Comparison of ENCODE assay signal across 8 mouse cellular contexts in genomic region chr11:68408127-68408526, GRCm38 (mm10). TPM values are rescaled to one million over a fixed set of nuclear protein-coding genes. Genes with fewer than 3 reads are reported as not detected.
DNase-seq lines count a peak whose midpoint lies in the region; ATAC-seq and TF ChIP-seq lines count a peak whose summit lies in the region.

No protein-coding gene starts in this region.

- H3K4me3 ChIP-seq in kidney, embryonic 15.5 days (replicated peaks) = no peak overlapping the region
- H3K4me3 ChIP-seq in embryonic facial prominence, embryonic 11.5 days (ENCODE audit: low read depth, low read length) = no peak overlapping the region
- H3K4me3 ChIP-seq in midbrain, embryonic 11.5 days (ENCODE audit: low read depth, low read length) = no peak overlapping the region
- H3K4me3 ChIP-seq in stomach, postnatal 0 days (ENCODE audit: low read depth, low read length) = no peak overlapping the region

- DNase-seq in kidney, adult 18-20 months = peak; percentile 71
- peak; percentile 86 for DNase-seq in adrenal gland, postnatal 14 days
- DNase-seq in embryonic facial prominence, embryonic 11.5 days (ENCODE audit: low spot score) = peak; percentile 90
- DNase-seq in heart, postnatal 4 days = peak; percentile 88
- peak; percentile 51 to 75 for DNase-seq in layer of hippocampus, postnatal 25 days (ENCODE audit: extremely low spot score in 1 of 2, low spot score in 1 of 2)
- DNase-seq in midbrain, embryonic 11.5 days (ENCODE audit: low spot score, missing footprints) = peak; percentile 97
- DNase-seq in stomach, postnatal 0 days (ENCODE audit: low spot score) = peak; percentile 67

- no peak overlapping the region for H3K9ac ChIP-seq in kidney, embryonic 15.5 days
- no peak overlapping the region for H3K9ac ChIP-seq in embryonic facial prominence, embryonic 11.5 days (replicated peaks; ENCODE audit: low read length)
- no peak overlapping the region for H3K9ac ChIP-seq in midbrain, embryonic 11.5 days (ENCODE audit: low read length)
- H3K9ac ChIP-seq in stomach, postnatal 0 days (ENCODE audit: low read length) = no peak overlapping the region

- TF ChIP-seq CTCF in stomach, postnatal 0 days (IDR thresholded peaks at IDR 0.05; ENCODE audit: low read depth) = peak; percentile 93

- no peaks in the 10 kb centered on the region for H3K4me1 ChIP-seq in kidney, embryonic 15.5 days
- H3K4me1 ChIP-seq in embryonic facial prominence, embryonic 11.5 days (ENCODE audit: control insufficient read depth, insufficient read depth, low read length) = no peaks in the 10 kb centered on the region
- H3K4me1 ChIP-seq in midbrain, embryonic 11.5 days (ENCODE audit: control insufficient read depth, insufficient read depth, low read length) = no peaks in the 10 kb centered on the region
- no peaks in the 10 kb centered on the region for H3K4me1 ChIP-seq in stomach, postnatal 0 days (replicated peaks; ENCODE audit: control insufficient read depth, insufficient read depth)

- H3K4me2 ChIP-seq in kidney, embryonic 15.5 days = no peak overlapping the region
- no peak overlapping the region for H3K4me2 ChIP-seq in embryonic facial prominence, embryonic 11.5 days (ENCODE audit: low read depth, low read length)
- H3K4me2 ChIP-seq in midbrain, embryonic 11.5 days = no peak overlapping the region
- H3K4me2 ChIP-seq in stomach, postnatal 0 days (replicated peaks; ENCODE audit: low read depth) = no peak overlapping the region

- H3K36me3 ChIP-seq in kidney, embryonic 15.5 days = no peaks in the 10 kb centered on the region
- no peaks in the 10 kb centered on the region for H3K36me3 ChIP-seq in embryonic facial prominence, embryonic 11.5 days (replicated peaks; ENCODE audit: control insufficient read depth, insufficient read depth, low read depth, low read length)
- H3K36me3 ChIP-seq in midbrain, embryonic 11.5 days (ENCODE audit: control insufficient read depth, insufficient read depth, low read length) = no peaks in the 10 kb centered on the region
- H3K36me3 ChIP-seq in stomach, postnatal 0 days (ENCODE audit: control insufficient read depth, insufficient read depth, low read length) = no peaks in the 10 kb centered on the region

- 54% methylated on average over 2 of the region's 2 CpGs for WGBS in kidney, embryonic 15.5 days
- WGBS in embryonic facial prominence, embryonic 11.5 days = 51% methylated on average over 2 of the region's 2 CpGs
- WGBS in midbrain, embryonic 11.5 days = 55% methylated on average over 2 of the region's 2 CpGs
- 51% methylated on average over 2 of the region's 2 CpGs for WGBS in stomach, postnatal 0 days

- H3K27me3 ChIP-seq in kidney, embryonic 15.5 days = peaks cover 8% of the 10 kb centered on the region; the same call in 1 of the 2 replicates
- no peaks in the 10 kb centered on the region for H3K27me3 ChIP-seq in embryonic facial prominence, embryonic 11.5 days (ENCODE audit: control insufficient read depth, insufficient read depth, low read length)
- H3K27me3 ChIP-seq in midbrain, embryonic 11.5 days (ENCODE audit: control insufficient read depth, insufficient read depth, low read length) = peaks cover 7% of the 10 kb centered on the region; the same call in 1 of the 2 replicates
- H3K27me3 ChIP-seq in stomach, postnatal 0 days (ENCODE audit: control insufficient read depth, insufficient read depth, low read length) = no peaks in the 10 kb centered on the region

- no peak for TF ChIP-seq EP300 in stomach, postnatal 0 days (optimal IDR thresholded peaks at IDR 0.05)

- H3K9me3 ChIP-seq in kidney, embryonic 15.5 days (replicated peaks) = no peaks in the 10 kb centered on the region
- no peaks in the 10 kb centered on the region for H3K9me3 ChIP-seq in embryonic facial prominence, embryonic 11.5 days (replicated peaks; ENCODE audit: control insufficient read depth, low read length)
- H3K9me3 ChIP-seq in midbrain, embryonic 11.5 days (ENCODE audit: control insufficient read depth, low read length) = no peaks in the 10 kb centered on the region
- H3K9me3 ChIP-seq in stomach, postnatal 0 days (ENCODE audit: control insufficient read depth, low read length) = no peaks in the 10 kb centered on the region

- ATAC-seq in kidney, embryonic 15.5 days (replicated peaks; ENCODE audit: low FRiP score) = no peak
- ATAC-seq in embryonic facial prominence, embryonic 11.5 days (replicated peaks; ENCODE audit: insufficient number of reproducible peaks, low FRiP score, low TSS enrichment, low read depth) = 0 out of 2 replicates have a peak, but pooled peaks have one; percentile 48
- peak; percentile 63; the same call in 1 of the 2 replicates for ATAC-seq in midbrain, embryonic 11.5 days (ENCODE audit: low FRiP score)
- ATAC-seq in stomach, postnatal 0 days (ENCODE audit: low FRiP score, low TSS enrichment) = peak; percentile 64; the same call in 1 of the 2 replicates

- no peak overlapping the region for H3K27ac ChIP-seq in kidney, embryonic 15.5 days
- no peak overlapping the region for H3K27ac ChIP-seq in embryonic facial prominence, embryonic 11.5 days (replicated peaks; ENCODE audit: low read depth, low read length)
- H3K27ac ChIP-seq in midbrain, embryonic 11.5 days (ENCODE audit: low read depth, low read length) = no peak overlapping the region
- no peak overlapping the region for H3K27ac ChIP-seq in stomach, postnatal 0 days (replicated peaks)

RNA-seq across cellular contexts. Expression of gene Ntn1, which starts 7.5 kb away (rescaled TPM):
- polyA plus RNA-seq in kidney, embryonic 15.5 days (2015; fragmentation: Nextera tagmentation; extraction: Ambion mirVana) = 16.5 and 16.9 TPM in 2 replicates
- total RNA-seq in adrenal gland, postnatal 14 days (2021) = 7.5 and 8.8 TPM in 2 replicates
- 3.2 and 4.2 TPM in 2 replicates for polyA plus RNA-seq in embryonic facial prominence, embryonic 11.5 days (2014; fragmentation: Nextera tagmentation; extraction: Ambion mirVana)
- total RNA-seq in heart, postnatal 4 days (2021) = 100 to 1,000 TPM in 1 of 2 experiments, 10 to 100 TPM in 1; 85.3 to 101 TPM
- total RNA-seq in layer of hippocampus, postnatal 25 days (2021) = 1 to 10 TPM; 7.4 to 7.5 TPM
- polyA plus RNA-seq in midbrain, embryonic 11.5 days (2014; fragmentation: Nextera tagmentation; extraction: Ambion mirVana) = 10.0 and 10.2 TPM in 2 replicates
- 7.4 and 8.5 TPM in 2 replicates for polyA plus RNA-seq in stomach, postnatal 0 days (2015; fragmentation: Nextera tagmentation; extraction: Ambion mirVana)

RNA-seq across cellular contexts. Expression of gene Pik3r5, which starts 23.8 kb away (rescaled TPM):
- 0.57 and 0.68 TPM in 2 replicates for polyA plus RNA-seq in kidney, embryonic 15.5 days (2015; fragmentation: Nextera tagmentation; extraction: Ambion mirVana)
- 0.67 and 4.2 TPM in 2 replicates for total RNA-seq in adrenal gland, postnatal 14 days (2021)
- polyA plus RNA-seq in embryonic facial prominence, embryonic 11.5 days (2014; fragmentation: Nextera tagmentation; extraction: Ambion mirVana) = 0.50 and 0.66 TPM in 2 replicates
- total RNA-seq in heart, postnatal 4 days (2021) = 1 to 10 TPM; 1.2 TPM
- total RNA-seq in layer of hippocampus, postnatal 25 days (2021) = 1 to 10 TPM; 1.7 to 2.1 TPM
- polyA plus RNA-seq in midbrain, embryonic 11.5 days (2014; fragmentation: Nextera tagmentation; extraction: Ambion mirVana) = 0.43 and 0.92 TPM in 2 replicates
- polyA plus RNA-seq in stomach, postnatal 0 days (2015; fragmentation: Nextera tagmentation; extraction: Ambion mirVana) = 0.24 and 0.36 TPM in 2 replicates
